Mouse (Mus musculus) olfactory bulb, adult 2 months (tissue): Measurements from ENCODE around the gene Mapk8ip1.

Source experiments
- CTCF ChIP-seq: fragments of 200-500 bp; IDR thresholded peaks from 2 replicates; pipeline ENCODE4 v1.5.1; 2012; ENCODE audit warnings: low read depth, mild to moderate bottlenecking, low read length, moderate library complexity; ENCODE audit not compliant: insufficient read depth
- POLR2A ChIP-seq: fragments of 200-500 bp; IDR thresholded peaks from 2 replicates; pipeline ENCODE4 v1.6.1; 2012; ENCODE audit warnings: mild to moderate bottlenecking, low read depth, low read length, moderate library complexity; ENCODE audit not compliant: insufficient read depth

DNA sequence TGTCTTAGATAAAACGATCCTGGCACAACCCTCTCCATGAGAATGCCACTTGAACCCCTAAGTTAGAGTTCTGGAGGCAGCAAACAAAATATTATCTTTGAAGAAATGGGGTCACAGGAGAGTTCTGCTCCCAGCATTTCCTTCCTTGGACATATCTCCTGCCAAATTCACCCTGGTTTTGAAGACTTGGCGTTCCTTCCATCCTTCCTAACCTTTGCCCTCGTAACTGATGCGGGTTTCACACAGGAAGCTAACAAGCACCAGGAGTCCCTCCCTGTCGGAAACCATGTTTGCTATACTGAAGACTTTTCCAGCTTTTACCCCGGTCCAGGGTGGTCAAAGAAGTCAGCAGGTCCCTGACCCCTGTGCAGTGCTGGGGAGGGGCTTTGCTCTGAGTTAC, 46.8 kb downstream of the Mapk8ip1 start:
- no peak for TF ChIP-seq CTCF
- no peak for TF ChIP-seq POLR2A
